Mouse (Mus musculus) E14TG2a.4 (cell line): ENCODE measurements at regions not wholly inside any gene's neighbourhood (a gene's known extent, or its start where the extent isn't known, plus 50 kb on each side); places are given as distances from the start of the nearest gene placed in this dataset.

Source experiments
- CTCF ChIP-seq: conservative IDR thresholded peaks from 2 replicates; pipeline ENCODE4 v1.5.1; 2014; ENCODE audit warnings: low read length
- NANOG ChIP-seq: IDR thresholded peaks from 2 replicates; pipeline ENCODE4 v1.6.1; 2014; ENCODE audit warnings: borderline replicate concordance, low read length, mixed read lengths
- POU5F1 ChIP-seq: IDR thresholded peaks from 2 replicates; pipeline ENCODE4 v1.6.1; 2014; ENCODE audit warnings: low read length, borderline replicate concordance

GRCm38 (mm10) chr16:50732082-50733006 is 141.4 kb upstream of the Ccdc54 start:
- TF ChIP-seq CTCF (no peak), POU5F1 (no peak), NANOG (no peak)
